ENCODE assay signal across 26 mouse cellular contexts in the genomic region with DNA sequence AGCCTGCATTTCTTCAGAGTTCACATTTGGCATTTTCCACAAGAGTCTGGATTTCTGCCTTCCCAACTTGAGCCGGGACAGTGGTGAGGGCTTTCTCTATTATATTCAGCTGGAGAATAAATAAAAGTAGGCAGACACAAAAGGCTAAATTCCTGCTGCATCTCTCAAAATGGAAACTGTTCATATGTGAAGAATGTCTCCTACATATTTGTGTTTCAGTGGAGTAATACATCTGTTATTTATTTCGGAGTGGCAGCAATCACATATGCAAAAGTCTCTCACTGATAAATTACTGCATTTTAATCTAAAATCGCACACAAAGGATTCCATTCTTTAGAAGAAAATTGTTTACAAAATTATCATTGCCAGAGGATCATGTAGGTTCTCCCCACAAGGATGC.
DNase-seq lines count a peak whose midpoint lies in the region; ATAC-seq and TF ChIP-seq lines count a peak whose summit lies in the region.
"Had no signal": no experiment of that assay in that cellular context is flagged by ENCODE, and none has a peak within 500 bp of the region (broad histone marks: within the 10 kb centered on the region; RNA-seq: fewer than 3 reads in every experiment).

No protein-coding gene starts in this region.

- H3K27ac ChIP-seq in embryonic facial prominence, embryonic 14.5 days (replicated peaks; ENCODE audit: low read depth, low read length): no peak overlapping the region
- peak overlapping the region; percentile 94 for H3K27ac ChIP-seq in embryonic fibroblast, embryonic 13.5 days (ENCODE audit: insufficient read depth, low read length)
- H3K27ac ChIP-seq in hindbrain, embryonic 12.5 days: no peak overlapping the region
- H3K27ac ChIP-seq: embryonic facial prominence, embryonic 12.5 days; forebrain, embryonic 13.5 days; forebrain, embryonic 15.5 days had no signal

- TF ChIP-seq POLR2A in embryonic fibroblast, embryonic 13.5 days (IDR thresholded peaks at IDR 0.05; ENCODE audit: low read depth, low read length): no peak

- no peak overlapping the region for H3K4me3 ChIP-seq in embryonic facial prominence, embryonic 14.5 days (ENCODE audit: low read depth, low read length)
- no peak overlapping the region for H3K4me3 ChIP-seq in embryonic fibroblast, embryonic 13.5 days (ENCODE audit: insufficient read depth, low read length)
- no peak overlapping the region for H3K4me3 ChIP-seq in hindbrain, embryonic 12.5 days
- H3K4me3 ChIP-seq: embryonic facial prominence, embryonic 12.5 days; forebrain, embryonic 13.5 days; forebrain, embryonic 15.5 days had no signal

- H3K4me2 ChIP-seq in embryonic facial prominence, embryonic 14.5 days (ENCODE audit: low read depth, low read length): no peak overlapping the region
- H3K4me2 ChIP-seq in hindbrain, embryonic 12.5 days (replicated peaks): no peak overlapping the region
- H3K4me2 ChIP-seq: embryonic facial prominence, embryonic 12.5 days; forebrain, embryonic 13.5 days; forebrain, embryonic 15.5 days had no signal

- H3K36me3 ChIP-seq in embryonic facial prominence, embryonic 14.5 days (ENCODE audit: control insufficient read depth, insufficient read depth, low read length): no peaks in the 10 kb centered on the region
- H3K36me3 ChIP-seq in hindbrain, embryonic 12.5 days: no peaks in the 10 kb centered on the region
- H3K36me3 ChIP-seq: embryonic facial prominence, embryonic 12.5 days; forebrain, embryonic 15.5 days; G1E had no signal

- 65% methylated on average over 3 of the region's 3 CpGs for WGBS in embryonic facial prominence, embryonic 14.5 days
- 90% methylated on average over 3 of the region's 3 CpGs for WGBS in hindbrain, embryonic 12.5 days

- H3K9me3 ChIP-seq in embryonic facial prominence, embryonic 14.5 days (ENCODE audit: control insufficient read depth, low read length): no peaks in the 10 kb centered on the region
- H3K9me3 ChIP-seq in hindbrain, embryonic 12.5 days (replicated peaks): no peaks in the 10 kb centered on the region
- H3K9me3 ChIP-seq: embryonic facial prominence, embryonic 12.5 days; forebrain, embryonic 13.5 days; forebrain, embryonic 15.5 days; G1E had no signal

- no peak for TF ChIP-seq CTCF in embryonic fibroblast, embryonic 13.5 days (IDR thresholded peaks at IDR 0.05; ENCODE audit: borderline replicate concordance, insufficient read depth, low read length)

- ATAC-seq in embryonic facial prominence, embryonic 14.5 days (ENCODE audit: low read depth): no peak
- ATAC-seq in hindbrain, embryonic 12.5 days (ENCODE audit: low FRiP score): no peak
- ATAC-seq: activated CD4-positive, CD25-positive, alpha-beta regulatory T cell, adult 4 months; CD4-positive, CD25-positive, alpha-beta regulatory T cell, adult 4 months; forebrain, embryonic 13.5 days; forebrain, embryonic 15.5 days; forebrain, postnatal 0 days; Patski had no signal

- no peaks in the 10 kb centered on the region for H3K27me3 ChIP-seq in embryonic facial prominence, embryonic 14.5 days (replicated peaks; ENCODE audit: control insufficient read depth, insufficient read depth, low read length)
- H3K27me3 ChIP-seq in hindbrain, embryonic 12.5 days: no peaks in the 10 kb centered on the region
- H3K27me3 ChIP-seq: CH12.LX; embryonic facial prominence, embryonic 12.5 days; forebrain, embryonic 13.5 days; forebrain, embryonic 15.5 days; Patski had no signal

- H3K4me1 ChIP-seq in embryonic facial prominence, embryonic 14.5 days (ENCODE audit: control insufficient read depth, insufficient read depth, low read length): no peaks in the 10 kb centered on the region
- peaks cover 3% of the 10 kb centered on the region for H3K4me1 ChIP-seq in embryonic fibroblast, embryonic 13.5 days (ENCODE audit: control insufficient read depth, insufficient read depth, low read length)
- H3K4me1 ChIP-seq in hindbrain, embryonic 12.5 days: no peaks in the 10 kb centered on the region
- H3K4me1 ChIP-seq: embryonic facial prominence, embryonic 12.5 days; forebrain, embryonic 13.5 days had no signal

- DNase-seq in 3T3-L1 (ENCODE audit: low read depth, low spot score): peak; percentile 13
- peak; percentile 51 for DNase-seq in Muller cell, postnatal 12 days (ENCODE audit: inconsistent ontology term)
- peak; percentile 24 for DNase-seq in embryonic facial prominence, embryonic 14.5 days (ENCODE audit: low spot score)
- DNase-seq in frontal cortex, postnatal 25 days (ENCODE audit: low spot score in 2 of 2): no peak
- no peak for DNase-seq in kidney, postnatal 25 days
- DNase-seq: adrenal gland, adult 8-10 months; adrenal gland, postnatal 25 days; B cell, adult 2 months; cerebellum, adult 11 months; cerebellum, adult 18-20 months; cerebellum, adult 8-10 months; cerebellum, adult 9-11 months; cerebellum, postnatal 14 days; cerebellum, postnatal 36 days; embryo, embryonic 11 days; forebrain, postnatal 0 days had no signal

- H3K9ac ChIP-seq in embryonic facial prominence, embryonic 14.5 days (ENCODE audit: low read depth, low read length): no peak overlapping the region
- no peak overlapping the region for H3K9ac ChIP-seq in hindbrain, embryonic 12.5 days
- H3K9ac ChIP-seq: embryonic facial prominence, embryonic 12.5 days; forebrain, embryonic 13.5 days; forebrain, embryonic 15.5 days; forebrain, postnatal 0 days had no signal

Comparison
In these comparisons a context has a peak if more than half of its experiments do, and no peak if none do; other contexts are left out.
1. DNase-seq: peak in 3T3-L1 (single experiment), Muller cell, postnatal 12 days (single experiment) and embryonic facial prominence, embryonic 14.5 days (single experiment); none in frontal cortex, postnatal 25 days (0 of 2) and kidney, postnatal 25 days (0 of 2).